Mouse (Mus musculus): Measurements from ENCODE around the gene Raver2. TPM values are rescaled to one million over a fixed set of nuclear protein-coding genes. Genes with fewer than 3 reads are reported as not detected.
A peak's percentile ranks its signal among the peaks of the same experiment; 100 is the strongest.
"Not testable (repeated sequence)": the region's sequence is repeated elsewhere in the genome, so short reads cannot be mapped to it uniquely, and the experiment has no call there.

Gene Raver2
- total RNA-seq (2021), result 1 to 10 TPM; 7.0 to 9.4 TPM
- long read RNA-seq, experiment 1, full-length matches to known transcripts, result 5 of 5 reads
- long read RNA-seq, experiment 1, partial matches to known transcripts, result 0 of 5 reads
- long read RNA-seq, experiment 1, other reads (novel, unspliced or antisense), result 0 of 5 reads
- long read RNA-seq, experiment 2, full-length matches to known transcripts, result 20 of 25 reads
- long read RNA-seq, experiment 2, partial matches to known transcripts, result 3 of 25 reads
- long read RNA-seq, experiment 2, other reads (novel, unspliced or antisense), result 2 of 25 reads

DNA sequence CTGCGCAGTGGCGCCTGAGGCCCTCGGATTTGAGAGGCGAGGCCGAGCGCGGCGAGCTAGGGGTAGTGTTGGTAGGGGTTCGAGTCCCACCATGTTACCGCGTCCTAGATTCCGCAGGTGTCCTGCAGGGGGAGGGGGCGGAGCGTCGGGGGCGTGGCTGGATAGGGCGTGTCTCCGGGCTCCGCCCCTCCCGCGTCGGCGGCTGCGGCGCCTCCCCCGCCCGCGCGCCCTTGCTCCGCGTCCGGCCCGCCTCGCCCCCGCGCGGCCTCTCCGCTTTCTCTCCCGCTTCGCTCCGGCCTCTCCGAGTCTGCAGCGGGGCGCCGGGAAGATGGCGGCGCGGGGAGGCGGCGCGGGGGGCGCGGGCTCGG is at the start of gene Raver2:
Raver2 (plus strand) TSS at position 198 of the 368 bp plus-strand sequence.
- peak; percentile 12 to 21 for DNase-seq (ENCODE audit: low spot score in 2 of 2)

DNA sequence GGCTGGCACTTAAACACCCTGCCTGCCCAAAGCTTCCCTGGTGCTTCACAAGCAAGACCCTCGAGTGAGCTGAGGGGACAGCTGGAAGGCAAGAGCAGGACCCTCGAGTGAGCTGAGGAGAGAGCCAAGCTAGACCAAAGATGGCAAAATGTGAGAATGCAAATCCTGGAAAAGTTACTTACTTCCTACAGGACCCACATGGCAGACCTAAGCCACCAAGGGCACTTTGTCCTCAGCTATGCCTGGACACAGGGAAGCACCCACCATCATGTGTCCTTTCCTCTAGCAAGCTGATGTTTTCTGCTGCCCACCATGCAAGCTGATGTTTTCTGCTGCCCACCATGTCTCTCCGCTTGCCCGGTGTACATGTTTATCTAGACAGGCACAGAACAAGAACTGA is 48.2 kb upstream of the Raver2 start, which contains the start of gene Gm10577:
Gm10577 (minus strand) TSS at position 101 of the 400 bp plus-strand sequence.
- no peak for DNase-seq (ENCODE audit: low spot score in 2 of 2)

GRCm38 (mm10) chr4:101026566-101026965 is 42.2 kb upstream of the Raver2 start:
- DNase-seq (ENCODE audit: low spot score in 2 of 2), result no peak

DNA sequence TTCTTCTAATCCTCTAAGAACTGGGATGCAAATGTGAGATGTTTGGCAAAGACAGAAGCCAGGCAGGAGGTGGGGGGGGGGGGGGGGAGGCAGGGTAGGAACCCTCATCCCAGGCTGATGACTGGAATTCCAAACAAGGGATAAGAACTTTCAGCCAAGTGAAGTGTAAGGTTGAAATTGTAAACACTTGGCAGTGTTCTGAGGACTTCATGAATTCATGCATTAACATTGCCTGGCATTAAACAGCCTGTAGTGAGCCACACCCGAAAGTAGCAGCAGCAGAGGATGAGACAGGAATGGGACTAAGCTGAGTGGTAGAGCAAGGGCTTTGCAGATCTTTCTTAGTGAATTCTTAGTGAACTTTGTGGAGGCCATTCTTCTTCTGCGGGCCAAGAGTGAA is 41.8 kb upstream of the Raver2 start:
- no peak for DNase-seq (ENCODE audit: low spot score in 2 of 2)

DNA sequence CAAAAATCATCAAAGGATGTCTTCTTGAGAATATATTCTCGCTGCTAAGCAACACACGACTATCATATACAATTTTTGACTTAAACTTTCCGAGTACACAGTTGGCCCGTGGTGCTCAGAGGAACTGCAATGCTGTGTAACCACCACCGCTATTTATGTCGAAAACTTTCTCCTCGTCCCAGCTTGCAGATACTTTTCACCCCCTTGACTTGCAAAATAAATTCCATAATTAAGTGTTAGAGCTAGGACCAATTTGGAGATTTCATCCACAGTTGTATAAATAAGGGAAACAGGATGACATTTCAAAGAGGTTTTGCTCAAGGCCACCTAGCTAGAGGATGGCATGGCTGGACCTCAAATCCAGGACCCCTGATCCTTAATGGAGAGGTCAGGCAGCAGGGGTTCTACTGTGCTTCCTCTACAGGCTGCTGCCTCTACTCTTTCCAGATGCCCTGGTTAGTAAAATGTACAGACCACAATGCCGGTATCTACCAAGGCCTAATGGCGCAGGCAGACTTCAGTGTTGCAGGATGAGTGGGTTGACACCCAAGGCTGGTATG is 40.9 kb upstream of the Raver2 start:
- DNase-seq (ENCODE audit: low spot score in 2 of 2), result no peak

DNA sequence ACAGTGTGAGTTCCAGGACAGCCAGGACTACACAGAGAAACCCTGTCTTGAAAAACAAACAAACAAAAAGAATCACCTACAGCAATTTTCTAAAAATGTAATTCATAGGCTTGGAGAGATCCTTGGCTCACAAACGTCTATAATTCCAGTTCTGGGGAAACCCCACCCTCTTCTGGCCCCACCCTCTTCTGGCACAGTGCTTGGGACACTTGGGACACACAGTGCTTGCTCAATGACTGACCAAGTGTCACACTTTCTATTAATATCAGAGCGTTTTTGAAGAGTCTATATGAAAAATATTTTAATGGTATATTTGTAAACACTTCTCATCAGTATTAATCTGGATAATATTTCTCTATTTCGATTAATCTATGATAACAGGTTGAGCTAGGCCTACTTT is 35.7 kb upstream of the Raver2 start:
- DNase-seq (ENCODE audit: low spot score in 2 of 2), result no peak

DNA sequence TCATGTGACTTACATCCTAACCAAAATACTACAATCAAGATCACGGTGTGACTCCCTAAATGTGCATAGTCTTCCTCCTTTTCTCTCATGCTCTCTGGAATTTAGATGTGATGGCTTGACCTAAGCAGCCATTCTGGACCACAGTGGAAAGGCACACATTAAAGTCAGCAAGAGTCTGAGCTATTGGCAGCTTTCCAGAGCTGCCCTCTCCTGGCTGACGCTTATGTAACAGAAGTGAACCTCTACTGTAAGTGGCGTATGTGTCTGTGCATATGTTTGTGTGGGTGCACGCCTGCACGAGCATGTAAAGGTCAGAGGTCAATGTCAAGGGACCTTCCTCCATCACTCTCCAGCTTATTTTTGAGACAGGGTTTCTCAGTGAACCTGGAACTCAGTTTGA is 33.7 kb upstream of the Raver2 start:
- DNase-seq (ENCODE audit: low spot score in 2 of 2), result no peak

GRCm38 (mm10) chr4:101037156-101037555 is 31.6 kb upstream of the Raver2 start:
- DNase-seq (ENCODE audit: low spot score in 2 of 2), result no peak

DNA sequence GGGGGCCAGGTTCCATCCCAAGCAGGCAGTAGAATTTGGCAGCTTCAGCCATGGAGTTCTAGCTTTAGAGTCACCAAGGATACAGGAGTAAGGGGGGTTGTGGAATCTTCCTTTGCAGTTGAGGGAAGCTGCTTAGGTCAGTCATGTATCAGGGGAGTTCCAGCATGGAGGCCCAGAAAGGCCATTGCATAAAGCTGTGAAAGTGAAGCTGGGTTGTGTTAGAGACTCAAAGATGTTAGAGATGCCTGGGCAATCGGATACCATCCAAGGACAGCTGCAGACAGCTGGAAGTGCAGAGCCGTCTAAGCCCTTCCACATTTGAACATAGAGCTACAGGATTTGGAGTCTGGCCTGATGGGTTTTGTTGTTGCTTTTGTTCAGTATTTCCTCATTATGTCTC is 25.1 kb upstream of the Raver2 start:
- no peak for DNase-seq (ENCODE audit: low spot score in 2 of 2)

- no peak for DNase-seq (ENCODE audit: low spot score in 2 of 2)
These were observed 24.6 kb upstream of the Raver2 start for GRCm38 (mm10) chr4:101044149-101044548.

DNA sequence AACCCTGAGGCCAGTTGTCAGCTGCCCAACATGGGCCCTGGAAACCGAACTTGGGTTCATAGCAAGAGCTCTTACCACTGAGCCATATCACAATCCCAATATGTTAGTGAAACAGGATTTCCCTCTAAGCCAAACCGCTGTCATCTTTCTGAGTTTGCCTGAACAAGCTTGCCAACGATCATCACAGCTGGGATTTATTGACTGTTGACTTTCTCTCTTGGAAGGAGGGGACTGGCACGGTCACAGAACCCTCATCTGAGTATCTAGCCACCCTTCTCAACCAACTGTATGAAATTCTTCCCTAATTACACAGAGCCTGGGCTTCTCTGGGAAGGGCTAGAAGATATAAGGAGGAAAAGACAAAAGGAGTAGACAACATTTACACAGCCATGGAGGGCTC is 22.2 kb upstream of the Raver2 start:
- no peak for DNase-seq (ENCODE audit: low spot score in 2 of 2)

- no peak for DNase-seq (ENCODE audit: low spot score in 2 of 2)
These were observed 6.6 kb upstream of the Raver2 start for GRCm38 (mm10) chr4:101062146-101062545.

- DNase-seq (ENCODE audit: low spot score in 2 of 2), result no peak
These were observed 2.4 kb upstream of the Raver2 start for GRCm38 (mm10) chr4:101066401-101066800.

DNA sequence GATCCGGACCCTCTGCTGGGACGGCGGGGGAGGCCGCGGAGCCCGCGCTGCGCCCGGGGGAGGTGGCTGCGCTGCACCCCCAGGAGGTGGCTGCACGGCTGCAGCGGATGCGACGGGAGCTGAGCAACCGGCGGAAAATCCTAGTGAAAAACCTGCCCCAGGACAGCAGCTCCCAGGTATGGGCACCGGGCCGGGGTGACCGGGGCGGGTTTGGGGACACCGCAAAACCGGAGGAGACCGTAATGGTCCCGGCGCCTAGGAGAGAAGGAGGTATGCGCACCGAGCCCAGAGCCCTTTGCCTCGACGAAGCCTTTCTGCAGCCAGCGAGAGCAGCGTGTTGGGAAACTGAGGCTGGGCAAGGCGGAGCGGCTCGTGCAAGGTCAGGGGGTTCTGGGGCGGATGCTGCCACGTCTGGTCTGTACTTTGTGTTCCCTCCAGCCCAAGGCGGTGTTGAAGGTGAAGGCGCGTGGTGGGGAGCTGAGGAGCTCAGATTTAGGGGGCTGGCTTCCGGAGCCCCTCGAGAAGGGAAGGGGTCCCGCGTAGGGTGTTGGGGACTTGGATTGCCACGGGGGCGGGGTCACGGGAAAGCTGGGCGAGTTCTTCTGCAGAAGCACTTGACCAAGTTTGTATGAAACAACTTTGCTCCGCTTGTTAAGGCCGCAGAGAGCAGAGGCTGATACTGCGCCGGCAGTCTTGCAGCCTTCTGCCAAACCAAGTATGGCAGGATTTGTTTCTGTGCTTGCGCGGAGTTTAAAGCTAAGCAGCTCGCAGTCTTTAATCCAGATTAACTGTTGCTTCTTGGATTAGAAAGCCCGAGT is 580 bp downstream of the Raver2 start:
- peak; percentile 7 to 8 for DNase-seq (ENCODE audit: low spot score in 2 of 2)

GRCm38 (mm10) chr4:101071570-101071969 is 2.8 kb downstream of the Raver2 start:
- no peak for DNase-seq (ENCODE audit: low spot score in 2 of 2)

GRCm38 (mm10) chr4:101076425-101076824 is 7.6 kb downstream of the Raver2 start:
- DNase-seq (ENCODE audit: low spot score in 2 of 2), result no peak

DNA sequence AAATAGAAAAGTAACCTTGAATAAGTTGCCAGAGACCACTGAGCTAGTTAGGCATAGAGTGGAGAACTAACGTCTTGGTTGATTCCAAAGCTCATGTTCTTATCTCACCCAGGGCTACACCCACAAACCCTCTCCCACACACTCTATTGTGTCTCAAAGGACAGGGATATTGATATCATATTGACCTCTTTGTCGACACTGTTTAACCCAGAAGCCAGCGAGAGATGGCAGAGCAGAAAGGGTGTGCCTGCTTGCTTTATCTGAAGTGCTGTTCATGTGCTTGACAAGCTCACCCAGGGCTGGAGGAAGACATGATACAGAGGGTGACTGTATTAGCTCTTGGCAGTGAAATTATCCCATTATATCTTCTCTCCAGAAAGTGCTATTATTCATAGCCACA is 11.2 kb downstream of the Raver2 start:
- no peak for DNase-seq (ENCODE audit: low spot score in 2 of 2)

- no peak for DNase-seq (ENCODE audit: low spot score in 2 of 2)
These were observed 13.5 kb downstream of the Raver2 start for GRCm38 (mm10) chr4:101082176-101082888.

- no peak for DNase-seq (ENCODE audit: low spot score in 2 of 2)
These were observed 16.1 kb downstream of the Raver2 start for GRCm38 (mm10) chr4:101084863-101085262.

DNA sequence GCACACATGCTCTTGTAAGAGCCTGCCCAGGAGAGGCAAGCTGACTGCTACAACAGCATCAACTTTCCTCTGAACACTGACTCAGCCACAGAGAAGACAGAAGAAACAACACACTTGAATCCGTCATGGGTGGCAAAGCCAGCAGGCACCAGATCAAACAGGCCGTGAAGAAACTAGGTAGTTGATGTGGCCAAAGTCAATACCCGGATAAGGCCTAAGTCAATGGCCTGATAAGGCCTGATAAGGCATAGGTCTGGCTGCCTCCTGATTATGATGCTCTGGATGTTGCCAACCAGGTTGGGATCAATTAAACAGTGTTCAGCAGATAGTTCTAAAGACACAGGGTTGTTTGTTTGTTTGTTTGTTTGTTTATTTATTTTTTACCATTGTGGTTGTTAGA is 17.3 kb downstream of the Raver2 start:
- DNase-seq (ENCODE audit: low spot score in 2 of 2), result no peak

DNA sequence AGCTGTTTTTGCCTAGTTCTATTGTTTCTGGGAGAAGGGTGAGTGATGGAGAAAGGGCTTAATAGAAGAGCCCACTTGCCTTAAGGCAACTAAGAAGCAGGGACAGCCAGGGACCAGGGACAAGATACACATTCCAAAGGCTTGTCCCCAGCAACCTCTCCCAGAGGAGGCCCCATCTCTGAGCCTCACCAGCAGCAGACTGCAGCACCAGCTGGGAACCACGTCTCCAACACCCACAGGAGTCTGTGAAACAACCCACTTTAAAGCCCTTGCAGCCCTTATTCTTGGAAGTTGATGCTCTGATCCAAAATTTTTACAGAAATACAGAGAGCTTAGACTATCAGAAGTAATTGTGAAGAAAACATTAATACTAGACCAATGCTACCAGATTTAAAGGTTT is 18.9 kb downstream of the Raver2 start:
- DNase-seq (ENCODE audit: low spot score in 2 of 2), result no peak

DNA sequence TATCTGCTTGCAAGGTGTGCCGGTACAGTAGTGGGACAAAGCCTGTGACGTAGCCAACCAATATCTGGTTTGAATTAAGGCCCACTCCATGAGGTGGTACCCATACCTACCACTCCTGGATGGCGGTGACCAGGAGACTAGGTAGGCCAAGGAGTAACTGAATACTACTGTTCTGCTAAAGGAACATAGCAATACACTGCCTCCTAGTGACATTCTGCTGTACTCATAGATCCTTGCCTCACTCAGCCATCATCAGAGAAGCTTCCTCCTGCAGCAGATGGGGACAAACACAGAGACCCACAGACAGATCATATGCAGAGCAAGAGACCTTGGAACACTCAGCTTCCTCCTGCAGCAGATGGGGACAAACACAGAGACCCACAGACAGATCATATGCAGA is 21.8 kb downstream of the Raver2 start:
- not testable (repeated sequence) for DNase-seq (ENCODE audit: low spot score in 2 of 2)
